Mouse (Mus musculus) gastrocnemius, postnatal 36 days (tissue): ENCODE data around the gene Map3k4. TPM values are rescaled to one million over a fixed set of nuclear protein-coding genes. Genes with fewer than 3 reads are reported as not detected.

Experiments used
- DNase-seq, 2 experiments: peaks; one replicate each; pipeline ENCODE4 v3.0.0; 2022
- intact Hi-C: fragments of 180-260 bp; cut with DNase I; formaldehyde crosslinking; loops from one replicate; pipeline ENCODE4 v1.15.1; 2025
- long read RNA-seq, 2 experiments: library from polyadenylated mRNA; stranded (forward); transcript quantifications; one replicate each; pipeline ENCODE4 v2.0.0; 2021
- total RNA-seq, 2 experiments: library from RNA; stranded (reverse); gene quantifications; 2 replicates each; pipeline ENCODE4 v1.2.3; 2021

Map3k4 gene
- 10 to 100 TPM; 25.0 to 27.0 TPM for total RNA-seq
- long read RNA-seq, experiment 1, full-length matches to known transcripts, result 3 of 14 reads
- long read RNA-seq, experiment 1, partial matches to known transcripts, result 8 of 14 reads
- long read RNA-seq, experiment 1, other reads (novel, unspliced or antisense), result 3 of 14 reads
- long read RNA-seq, experiment 2, full-length matches to known transcripts, result 3 of 13 reads
- long read RNA-seq, experiment 2, partial matches to known transcripts, result 6 of 13 reads
- long read RNA-seq, experiment 2, other reads (novel, unspliced or antisense), result 4 of 13 reads

- DNase-seq, result peak; percentile 92 to 94
- intact Hi-C loops, result loop anchor here (5.0 kb wide), 1 partner anchor 49 kb away; no protein-coding TSS in a partner anchor
These were observed at the start of gene Map3k4 for GRCm38 (mm10) chr17:12318663-12319201. TSS of gene Map3k4 (minus strand) at chr17:12318796.

- intact Hi-C loops, result loop anchor here (5.0 kb wide), 1 partner anchor 50 kb away; the partner anchor contains the start of gene Map3k4
These were observed 48.9 kb upstream of the Map3k4 start for GRCm38 (mm10) chr17:12367373-12367930.

DNA sequence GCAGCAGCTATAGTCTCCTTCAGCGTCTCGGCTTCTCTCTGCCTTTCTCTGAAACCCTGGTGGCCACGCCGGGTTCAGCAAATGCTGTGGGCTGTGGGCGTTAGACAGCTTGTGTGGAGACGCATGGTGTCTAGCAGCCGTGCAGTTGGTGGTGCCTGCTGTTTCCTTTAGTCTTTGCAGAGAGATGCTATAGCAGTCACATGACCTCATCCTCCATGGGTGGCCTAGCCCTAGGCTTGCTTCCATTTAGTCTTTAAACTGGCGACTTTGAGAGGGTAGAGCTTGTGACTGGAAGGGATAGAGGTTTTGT lies 45.8 kb upstream of the Map3k4 start:
- no peak for DNase-seq
- intact Hi-C loops, result no loop called here

More at GRCm38 (mm10) chr17:12367373-12367930, 48.9 kb upstream of the Map3k4 start:
- DNase-seq, result peak; percentile 25 to 28

DNA sequence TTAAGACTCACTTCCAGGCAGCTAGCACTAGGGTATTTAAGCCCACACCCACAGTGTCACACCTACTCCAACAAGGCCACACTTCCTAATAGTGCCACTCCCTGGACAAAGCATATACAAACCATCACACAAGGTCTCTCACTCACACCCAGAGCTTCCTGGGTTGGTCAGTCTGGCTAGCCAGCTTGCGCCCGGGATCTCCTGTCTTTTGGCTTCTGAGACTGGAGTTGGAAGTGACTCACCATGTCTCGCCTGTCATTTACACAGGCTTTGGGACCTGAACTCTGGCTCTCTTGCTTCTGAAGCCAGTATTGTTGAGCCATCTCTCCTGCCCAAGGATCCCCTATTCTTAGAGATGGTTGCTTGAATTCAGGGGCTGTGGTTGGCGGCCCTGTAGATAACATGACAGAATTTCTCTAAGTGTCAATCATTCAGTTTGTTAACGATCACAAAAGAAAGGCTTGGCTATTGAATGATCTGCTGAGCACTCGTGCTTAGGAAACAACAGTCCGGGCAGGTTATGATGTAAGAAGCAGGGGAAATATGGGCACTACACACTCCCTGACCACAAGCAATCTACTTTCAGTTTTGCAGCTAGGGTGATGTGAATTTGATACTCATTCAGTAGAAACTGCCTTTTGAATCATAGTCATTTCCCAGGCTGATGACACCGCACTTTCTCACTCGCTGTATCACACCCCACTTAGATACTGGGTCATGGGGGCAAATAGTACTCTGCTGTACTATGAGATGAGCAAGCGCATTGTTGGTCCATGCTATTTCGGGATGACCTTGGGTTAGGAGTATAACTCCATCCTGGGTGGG lies 45.2 kb upstream of the Map3k4 start:
- no peak for DNase-seq
- intact Hi-C loops, result no loop called here

DNA sequence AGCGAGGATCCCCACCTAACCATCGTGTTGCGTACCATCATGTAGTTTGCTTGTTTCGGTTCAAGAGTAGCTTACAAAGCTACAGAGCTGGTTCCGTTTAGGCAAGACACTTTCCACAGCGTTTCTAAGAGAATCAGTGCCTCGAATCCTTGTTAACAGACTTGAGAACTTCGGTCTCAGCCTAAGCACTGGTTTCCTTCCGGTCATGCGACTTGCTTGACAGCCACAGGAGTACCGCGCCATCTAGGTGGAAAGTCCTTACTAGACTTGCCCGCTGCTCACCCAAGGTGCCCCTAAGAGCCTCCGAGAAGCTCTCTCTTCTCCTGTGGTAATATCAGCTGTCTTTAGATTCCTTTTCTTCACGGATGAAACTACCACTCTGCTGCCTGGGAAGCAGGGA lies 41.3 kb upstream of the Map3k4 start:
- DNase-seq, result no peak

DNA sequence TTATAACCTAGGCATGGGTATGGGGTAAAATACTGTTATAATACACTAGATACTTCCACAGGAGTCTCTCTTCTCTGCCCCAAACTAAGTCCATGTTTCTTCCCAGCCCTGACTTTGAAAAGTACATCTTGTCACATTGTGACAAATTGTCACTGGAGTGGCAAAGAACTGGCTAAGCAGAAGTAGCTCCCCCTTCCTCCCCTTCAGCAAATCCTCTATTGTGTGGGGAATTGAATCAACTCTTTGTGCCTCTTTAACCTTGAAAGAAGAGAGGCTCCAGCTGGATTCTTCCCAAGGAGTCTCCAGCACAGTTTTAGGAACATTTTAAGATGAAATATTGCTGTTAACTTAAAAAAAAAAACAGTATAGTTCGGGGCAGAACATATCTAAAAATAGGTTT lies 34.2 kb upstream of the Map3k4 start:
- no peak for DNase-seq
- intact Hi-C loops, result no loop called here

More for the DNA sequence above, 41.3 kb upstream of the Map3k4 start:
- intact Hi-C loops, result no loop called here

DNA sequence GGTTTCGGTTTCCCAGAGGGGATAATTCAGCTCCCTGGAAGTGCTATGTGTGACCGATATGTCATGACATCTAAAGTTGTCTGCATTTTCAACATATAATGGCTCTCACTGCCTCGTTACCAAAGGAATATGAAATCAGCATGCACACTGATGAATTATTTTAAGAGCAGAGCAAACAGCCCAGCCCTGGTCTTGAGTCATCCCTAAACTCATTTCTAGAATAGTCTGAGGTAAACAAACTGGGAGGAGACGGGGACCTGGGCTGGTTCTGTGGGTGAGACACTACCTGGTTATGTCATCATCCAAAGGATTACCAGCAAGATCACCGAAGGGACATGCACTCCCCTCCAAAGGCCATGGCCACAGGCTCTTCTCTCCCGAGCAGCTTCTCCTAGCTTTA lies 33.0 kb upstream of the Map3k4 start:
- intact Hi-C loops, result no loop called here
- no peak for DNase-seq

DNA sequence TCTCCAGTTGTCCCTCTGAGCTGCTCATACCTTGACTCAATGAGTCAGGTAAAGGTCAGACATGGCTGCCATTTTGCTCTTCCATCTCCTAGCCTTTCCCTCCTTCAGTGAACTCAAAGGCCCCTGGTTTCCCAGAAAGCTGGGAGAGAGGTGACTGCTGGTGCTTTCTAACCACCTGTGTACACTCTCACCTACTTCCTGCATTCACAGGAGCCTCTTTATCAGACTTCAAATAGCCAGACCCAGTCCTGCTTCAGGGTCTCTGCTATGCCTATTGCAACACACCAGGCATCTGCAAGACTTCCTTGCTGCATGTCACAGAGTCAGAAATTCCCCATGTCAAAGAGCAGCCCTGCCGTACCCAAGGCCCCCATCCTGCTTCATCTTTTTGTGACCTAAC lies 28.9 kb upstream of the Map3k4 start:
- DNase-seq, result no peak
- intact Hi-C loops, result no loop called here

DNA sequence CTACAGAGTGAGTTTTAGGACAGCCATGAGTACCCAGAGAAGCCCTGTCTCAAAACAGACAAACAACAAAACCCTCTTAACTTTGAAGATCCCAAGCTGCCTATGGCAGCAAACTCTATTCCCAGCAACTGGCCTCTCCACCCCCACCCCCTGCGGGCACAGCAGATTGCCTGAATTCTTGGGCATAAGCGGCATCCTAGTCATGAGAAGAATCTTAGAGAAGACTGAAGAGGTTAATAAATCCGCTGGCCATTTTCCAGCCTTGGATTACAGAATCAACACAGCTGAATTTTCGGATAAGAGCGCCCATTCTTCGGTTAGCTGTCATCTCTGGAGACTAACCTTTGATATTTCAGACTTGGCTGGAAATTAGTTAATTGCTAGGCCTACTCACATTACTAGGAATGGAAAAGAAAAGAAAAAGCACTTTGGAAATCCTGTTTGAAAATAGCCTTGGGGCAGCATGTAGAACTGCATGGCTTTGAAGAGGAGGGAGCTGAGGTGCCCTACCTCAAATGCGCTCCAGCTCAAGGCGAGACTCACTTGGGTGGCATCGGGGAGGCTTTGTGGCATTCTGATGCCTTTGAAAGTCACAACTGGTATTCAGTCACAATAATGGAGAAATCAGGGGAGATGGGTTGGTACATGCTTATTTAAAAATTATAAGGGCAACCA lies 25.2 kb upstream of the Map3k4 start:
- intact Hi-C loops, result no loop called here

DNA sequence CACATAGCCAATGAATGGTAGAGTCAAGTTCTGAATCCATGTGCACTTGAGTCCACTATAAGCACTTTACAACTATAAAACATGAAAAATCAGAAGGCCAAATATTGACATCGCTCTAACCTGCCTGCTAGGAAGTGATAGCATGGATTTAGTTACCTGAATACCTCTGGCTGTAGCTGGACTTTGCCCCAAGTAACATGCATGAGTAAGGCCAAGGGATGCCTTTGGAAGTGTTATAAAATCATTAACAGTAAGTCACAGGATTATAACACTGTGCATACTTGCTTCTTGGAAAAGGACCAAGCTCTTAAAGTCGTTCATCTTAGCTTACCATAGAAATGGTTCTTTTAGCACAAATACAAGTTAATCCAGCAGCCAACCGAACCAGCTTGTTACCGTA lies 18.6 kb upstream of the Map3k4 start:
- DNase-seq, result no peak
- intact Hi-C loops, result no loop called here

More for the DNA sequence above, 25.2 kb upstream of the Map3k4 start:
- DNase-seq, result no peak

GRCm38 (mm10) chr17:12336073-12336868 lies 17.7 kb upstream of the Map3k4 start:
- no peak for DNase-seq
- intact Hi-C loops, result no loop called here

- no peak for DNase-seq
- intact Hi-C loops, result no loop called here
These were observed 16.5 kb upstream of the Map3k4 start for GRCm38 (mm10) chr17:12335115-12335514.

DNA sequence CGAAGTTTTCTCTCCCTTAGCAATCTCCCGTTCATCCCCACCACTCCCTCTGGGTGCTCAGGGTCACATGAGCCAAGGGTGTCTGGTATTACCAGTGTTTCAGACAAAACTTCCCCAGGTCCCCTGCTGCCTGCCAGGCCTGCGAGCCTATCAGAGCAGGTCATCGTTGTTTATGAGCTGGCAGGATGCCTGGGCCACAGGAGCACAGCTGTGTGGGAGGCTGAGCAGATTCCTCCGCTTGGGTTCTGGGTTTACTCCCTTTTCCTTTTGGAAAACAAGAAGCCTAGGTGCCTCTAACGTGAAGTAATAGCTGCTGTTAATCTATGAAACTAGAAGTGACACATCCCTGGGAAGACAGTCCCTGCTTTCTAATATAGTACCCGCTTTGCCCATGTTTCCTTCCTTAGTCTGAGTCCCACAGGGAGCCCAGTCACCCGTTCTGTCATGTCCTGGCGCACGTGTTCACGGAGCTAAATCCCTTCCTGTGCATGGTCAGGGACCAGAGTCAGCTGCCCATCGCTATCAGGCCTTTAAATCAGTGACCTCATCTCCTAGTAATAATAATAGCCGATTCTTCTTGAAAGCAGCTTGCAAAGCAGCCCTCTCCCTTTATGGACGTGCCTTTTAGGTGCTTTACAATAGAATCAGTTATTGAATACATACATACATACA lies 9.4 kb upstream of the Map3k4 start:
- intact Hi-C loops, result no loop called here
- DNase-seq, result peak; percentile 42 to 60

DNA sequence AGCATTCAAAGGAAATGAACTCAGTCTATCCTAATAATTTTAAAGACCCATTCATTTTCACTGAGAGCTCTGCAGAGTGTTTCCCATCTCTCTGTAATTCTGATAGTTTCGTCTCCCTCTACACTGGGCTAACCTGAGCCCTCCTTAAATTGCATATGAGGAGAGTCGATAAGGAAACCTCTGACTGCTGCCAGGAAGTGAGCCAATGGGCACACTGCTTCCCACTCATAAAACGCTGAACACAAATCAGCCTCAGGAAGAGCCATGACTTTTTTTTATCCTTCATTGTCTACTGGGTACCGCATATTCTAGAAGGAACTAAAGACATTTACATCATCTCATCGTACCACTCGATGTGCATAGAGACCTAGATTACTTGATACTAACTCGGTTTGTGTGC lies 1.2 kb upstream of the Map3k4 start:
- intact Hi-C loops, result loop anchor here (5.0 kb wide), 1 partner anchor 48 kb away; no protein-coding TSS in a partner anchor

DNA sequence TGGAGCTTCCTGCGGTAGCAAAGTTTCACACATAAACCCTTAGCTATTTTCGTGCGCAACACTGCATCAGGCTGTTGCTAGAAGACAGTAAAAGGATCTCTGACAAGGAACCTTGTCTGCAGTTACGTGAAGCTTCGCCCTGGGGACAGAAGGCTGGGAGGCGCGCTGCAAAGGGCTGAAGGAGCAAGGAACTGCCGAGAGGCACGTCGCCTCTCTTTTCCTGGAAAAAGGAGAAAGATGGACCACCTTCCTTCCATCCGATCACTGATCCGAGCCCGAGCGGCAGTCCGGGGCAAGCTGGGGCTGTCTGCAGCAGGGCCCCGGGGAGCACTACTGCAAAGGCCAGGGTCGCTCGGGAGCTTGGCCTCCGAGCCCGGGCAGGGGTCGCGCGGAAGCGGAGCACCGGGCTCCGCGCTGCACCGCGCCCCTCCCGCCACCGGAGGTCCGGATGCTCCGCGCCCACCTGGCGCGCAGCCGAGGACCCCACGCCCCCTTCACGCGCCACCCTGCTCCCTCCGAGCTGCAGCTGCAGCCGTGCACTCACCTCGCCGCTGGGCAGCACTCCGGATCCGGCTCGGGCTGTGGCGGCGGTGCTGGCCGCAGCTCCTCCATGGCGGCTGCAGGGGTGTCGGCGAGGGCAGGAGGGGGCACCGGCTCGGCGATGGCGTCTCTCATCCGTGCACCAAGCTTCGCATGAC lies 493 bp downstream of the Map3k4 start:
- intact Hi-C loops, result loop anchor here (5.0 kb wide), 1 partner anchor 49 kb away; no protein-coding TSS in a partner anchor
- no peak for DNase-seq

More for the DNA sequence above, 1.2 kb upstream of the Map3k4 start:
- DNase-seq, result no peak

DNA sequence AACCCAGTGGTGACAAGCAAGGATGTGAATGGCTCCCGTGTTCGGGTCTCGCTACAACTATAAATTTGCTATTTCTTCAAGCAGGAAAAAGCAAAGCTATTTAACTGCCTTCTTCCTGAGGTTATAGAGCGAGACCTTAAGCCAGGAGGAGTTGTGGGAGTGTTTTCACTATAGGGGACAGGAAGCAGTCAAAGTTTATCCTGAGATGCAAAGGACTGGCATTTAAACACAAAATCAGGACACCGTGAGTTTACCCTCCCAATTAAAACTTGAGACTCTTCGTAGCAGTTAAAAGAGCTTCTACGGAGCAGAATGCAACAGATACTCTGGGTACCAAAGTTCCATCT lies 1.0 kb downstream of the Map3k4 start:
- intact Hi-C loops, result loop anchor here (5.0 kb wide), 1 partner anchor 50 kb away; no protein-coding TSS in a partner anchor
- DNase-seq, result no peak

GRCm38 (mm10) chr17:12316251-12316650 lies 2.3 kb downstream of the Map3k4 start:
- no peak for DNase-seq
- intact Hi-C loops, result loop anchor here (5.0 kb wide), 1 partner anchor 51 kb away; no protein-coding TSS in a partner anchor

DNA sequence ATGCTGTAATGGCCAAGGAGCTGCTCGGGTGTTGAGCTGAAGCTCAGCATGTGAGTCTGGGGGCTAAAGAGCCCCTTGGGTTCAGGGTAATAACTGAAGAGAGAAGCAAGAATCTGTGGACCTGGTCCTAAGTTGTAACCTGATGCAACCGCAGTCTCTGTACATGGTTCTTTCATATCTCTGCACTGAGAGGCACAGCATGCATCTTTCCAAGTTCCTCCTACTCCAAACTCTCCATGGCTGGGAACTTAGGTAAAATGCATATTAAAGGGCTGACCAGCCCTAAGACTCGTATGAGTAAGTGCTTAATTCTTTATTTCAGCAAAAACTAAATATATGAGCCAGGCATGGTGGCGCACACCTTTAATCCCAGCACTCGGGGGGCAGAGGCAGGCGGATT lies 6.3 kb downstream of the Map3k4 start:
- intact Hi-C loops, result no loop called here
- no peak for DNase-seq

DNA sequence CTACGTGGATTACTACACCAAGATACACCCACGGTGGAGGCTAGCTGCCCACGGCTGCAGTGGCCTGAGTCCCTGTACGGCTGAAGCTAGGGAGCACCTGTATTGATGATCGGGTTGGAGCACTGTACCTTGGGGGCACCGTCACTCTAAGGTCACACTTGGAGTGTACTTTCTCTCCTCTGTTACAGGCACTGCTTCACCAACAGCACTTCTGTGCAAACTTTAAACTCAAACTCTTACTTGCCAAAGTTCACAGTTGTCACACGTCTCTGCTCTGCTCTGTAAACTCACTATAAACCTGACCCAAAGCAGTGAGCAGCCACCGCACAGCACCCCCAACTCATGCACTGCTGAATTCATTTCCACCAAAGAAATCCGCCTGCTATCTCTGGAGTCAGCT lies 9.1 kb downstream of the Map3k4 start:
- DNase-seq, result no peak
- intact Hi-C loops, result no loop called here
